Mouse (Mus musculus) layer of hippocampus, adult 11-12 months (tissue): Measurements from ENCODE around the gene Zfp423.

Experiments used
- DNase-seq: peaks from one replicate; pipeline ENCODE4 v3.0.0; 2022; ENCODE audit warnings: low spot score

The Zfp423 gene

GRCm38 (mm10) chr8:87804327-87804900 is 155.0 kb downstream of the Zfp423 start:
- DNase-seq = no peak

GRCm38 (mm10) chr8:87803437-87803836 is 156.0 kb downstream of the Zfp423 start:
- no peak for DNase-seq

DNA sequence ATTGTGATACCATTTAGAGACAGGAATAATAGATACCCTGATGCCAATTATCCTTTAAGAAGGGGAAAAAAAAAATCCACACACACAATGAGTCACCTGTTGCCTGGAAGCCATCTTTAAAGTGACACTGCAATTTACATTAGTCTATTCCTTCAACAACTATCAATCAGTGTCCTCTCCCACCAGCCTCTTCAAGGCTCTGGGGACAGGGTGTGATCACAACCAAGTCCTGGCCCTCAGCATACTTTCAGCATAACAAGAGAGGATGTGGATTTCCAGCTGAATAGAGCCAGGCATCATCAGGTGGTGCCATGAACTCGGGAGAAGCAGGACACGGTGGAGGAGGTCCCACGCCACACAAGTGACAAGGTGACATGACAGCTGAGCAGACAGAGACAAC is 156.8 kb downstream of the Zfp423 start:
- DNase-seq = no peak

- peak; percentile 68 for DNase-seq
Observed at GRCm38 (mm10) chr8:87800121-87800520, 159.3 kb downstream of the Zfp423 start.

DNA sequence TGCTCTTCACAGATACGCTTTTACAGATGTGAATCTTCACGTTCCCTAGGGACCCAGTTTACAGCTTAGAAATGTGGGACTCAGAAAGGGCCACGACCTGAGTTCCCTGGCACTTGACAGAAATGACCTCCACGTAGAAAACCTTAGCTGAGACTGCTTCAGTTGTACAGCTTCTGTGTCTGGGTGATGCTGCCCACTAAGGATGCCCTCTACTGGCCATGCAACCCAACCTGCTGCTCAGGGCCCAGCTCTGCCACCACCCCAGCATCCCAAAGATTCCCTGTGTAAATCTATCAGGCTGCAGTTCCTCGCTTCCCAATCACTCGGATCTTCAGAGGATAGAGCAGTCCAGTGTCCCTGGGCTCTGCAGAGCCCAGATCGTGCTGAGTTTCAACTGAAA is 163.2 kb downstream of the Zfp423 start:
- DNase-seq = no peak

- DNase-seq = no peak
Observed at GRCm38 (mm10) chr8:87794639-87795038, 164.8 kb downstream of the Zfp423 start.

DNA sequence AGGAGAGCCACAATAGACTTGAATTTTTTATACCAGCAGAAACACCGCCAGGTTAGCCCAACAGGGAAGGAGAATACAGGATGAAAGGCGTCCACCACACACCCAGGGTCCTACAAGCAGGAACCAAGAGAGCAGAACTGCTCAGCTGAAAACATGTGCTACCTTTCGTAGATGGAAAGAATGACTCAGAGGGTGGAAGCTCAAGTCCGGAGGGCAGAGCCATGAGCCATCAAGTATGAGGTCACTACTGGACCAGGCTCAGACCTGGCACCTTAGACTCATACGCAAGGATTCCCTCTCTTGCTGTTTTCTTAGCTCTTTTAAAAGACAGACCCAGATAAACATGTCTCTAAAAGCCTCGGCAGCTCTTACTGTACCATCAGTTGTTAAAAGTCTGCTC is 168.3 kb downstream of the Zfp423 start:
- DNase-seq = no peak

DNA sequence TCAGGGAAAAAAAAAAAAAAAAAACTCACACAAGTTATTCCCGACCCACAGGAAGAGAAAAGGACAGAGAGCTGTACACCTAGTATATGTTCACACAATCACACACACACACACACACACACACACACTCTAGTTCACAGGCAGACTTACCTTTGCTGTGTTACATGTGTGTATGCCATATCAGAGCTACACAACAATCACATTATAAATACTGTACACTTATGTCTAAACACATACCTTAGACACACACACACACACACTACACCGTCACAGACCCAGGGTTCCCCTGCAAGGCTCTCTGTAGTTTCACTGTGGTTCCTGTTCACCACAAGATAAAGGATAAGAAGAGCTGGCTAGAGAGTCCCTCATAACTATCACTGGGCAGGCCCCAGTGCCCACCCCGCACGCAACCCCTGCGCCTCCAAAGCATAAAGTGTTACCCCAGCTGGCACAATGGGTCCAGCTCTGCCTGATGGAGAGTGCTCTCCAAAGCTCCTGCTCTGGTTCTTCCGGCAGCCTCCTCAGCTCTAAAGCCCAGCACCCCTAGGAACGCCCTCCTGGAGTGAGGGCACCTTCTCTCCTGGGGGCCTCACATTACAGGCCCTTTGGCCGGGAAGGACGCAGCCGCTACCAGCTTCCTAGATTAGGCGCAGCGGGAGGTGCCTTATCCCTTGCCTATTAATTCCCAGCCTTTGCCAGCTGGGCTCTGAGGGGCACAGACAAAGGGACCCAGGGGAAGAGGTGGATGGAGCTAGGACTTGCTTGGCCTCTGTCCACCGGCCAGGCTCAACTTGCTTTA is 174.6 kb downstream of the Zfp423 start:
- DNase-seq = no peak

DNA sequence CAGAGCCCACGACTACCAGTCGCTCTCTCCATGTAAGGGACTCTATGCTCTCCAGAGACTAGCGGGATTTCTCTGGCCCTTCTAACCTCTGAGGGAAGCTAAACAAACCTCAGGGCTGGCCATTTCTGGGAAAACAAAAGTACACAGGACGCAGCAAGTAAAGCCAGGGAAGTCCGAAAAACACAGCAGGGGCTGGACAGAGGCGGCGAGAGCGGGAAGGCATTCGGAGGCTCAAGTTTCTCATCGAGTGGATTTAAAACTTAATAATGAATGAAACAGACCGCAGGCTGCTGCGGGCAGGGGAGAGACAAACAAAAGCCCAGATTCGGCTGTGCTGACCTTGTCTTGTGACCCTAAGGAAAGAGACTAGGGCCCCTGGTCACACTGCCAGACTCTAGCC is 175.2 kb downstream of the Zfp423 start:
- no peak for DNase-seq

- no peak for DNase-seq
Observed at GRCm38 (mm10) chr8:87783198-87783597, 176.2 kb downstream of the Zfp423 start.

- no peak for DNase-seq
Observed at GRCm38 (mm10) chr8:87777586-87777985, 181.8 kb downstream of the Zfp423 start.

- no peak for DNase-seq
Observed at GRCm38 (mm10) chr8:87775889-87776288, 183.5 kb downstream of the Zfp423 start.

DNA sequence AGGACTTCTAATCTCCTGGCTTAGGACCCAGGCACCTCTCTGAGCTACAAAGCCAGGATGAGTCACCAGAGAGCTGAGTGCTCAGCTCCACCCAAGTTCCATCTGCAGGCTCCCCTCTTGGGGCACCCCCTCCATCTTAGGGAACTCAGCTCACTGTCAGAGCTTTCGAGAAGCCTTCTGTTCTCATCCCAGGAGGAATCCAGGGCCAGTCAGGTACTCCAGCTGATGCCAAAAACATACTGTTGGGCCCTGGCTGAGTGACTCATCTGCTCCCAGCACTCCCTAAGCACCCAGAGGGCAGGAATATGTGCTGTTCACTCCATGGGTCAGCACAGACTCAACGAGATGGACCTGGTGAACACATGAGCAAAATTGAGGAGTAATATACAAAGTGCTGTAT is 184.4 kb downstream of the Zfp423 start:
- no peak for DNase-seq

DNA sequence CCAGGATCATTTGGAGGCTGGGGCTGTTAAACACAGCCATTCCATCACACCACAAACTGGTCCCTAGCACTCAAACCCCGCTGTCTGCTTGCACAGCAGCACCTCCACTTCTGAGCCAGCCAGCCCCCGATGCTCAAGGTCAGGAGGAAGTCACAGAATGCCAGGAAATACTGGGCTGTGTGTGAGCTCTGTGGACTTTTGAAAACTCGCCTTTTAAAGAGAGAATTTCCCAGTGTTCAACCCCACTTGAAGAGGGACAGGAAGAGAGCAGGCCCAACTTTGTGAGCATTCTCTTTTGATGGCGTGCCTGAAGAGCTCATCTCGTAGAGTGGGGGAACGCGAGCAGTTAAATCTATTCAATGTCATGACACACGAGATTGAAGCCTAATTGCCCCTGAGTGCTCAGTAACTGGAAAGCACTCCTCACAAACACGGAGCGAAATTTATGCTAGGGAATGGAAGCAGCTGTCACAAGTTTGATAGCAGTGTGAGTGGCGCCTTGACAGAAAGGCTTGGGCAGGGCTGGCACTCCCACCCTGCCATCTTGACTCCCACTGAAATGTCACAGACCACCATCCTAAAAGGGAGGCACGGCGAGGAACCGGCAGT is 186.4 kb downstream of the Zfp423 start:
- no peak for DNase-seq

- DNase-seq = no peak
Observed at GRCm38 (mm10) chr8:87767882-87768281, 191.5 kb downstream of the Zfp423 start.

- no peak for DNase-seq
Observed at GRCm38 (mm10) chr8:87765276-87765675, 194.1 kb downstream of the Zfp423 start.

- no peak for DNase-seq
Observed at GRCm38 (mm10) chr8:87758750-87759149, 200.6 kb downstream of the Zfp423 start.

DNA sequence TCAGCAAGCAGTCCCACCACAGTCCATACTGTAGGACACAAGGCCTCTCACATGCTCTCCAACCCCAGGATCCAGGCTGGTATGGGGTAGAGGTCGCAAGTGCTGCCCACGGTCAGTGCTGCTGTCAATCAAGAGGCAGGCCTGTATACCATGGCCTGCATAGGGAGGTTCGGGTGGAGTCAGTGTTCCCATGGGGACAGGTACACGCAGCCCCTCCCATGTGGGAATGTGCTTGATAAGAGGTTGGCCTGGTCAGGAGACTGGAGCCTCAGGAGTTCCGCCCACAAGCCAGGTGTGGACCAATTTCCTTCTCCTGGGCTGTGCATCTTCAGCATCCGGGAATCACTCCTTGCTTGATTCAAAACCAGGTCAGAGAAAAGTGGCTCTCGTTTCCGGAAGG is 204.5 kb downstream of the Zfp423 start:
- no peak for DNase-seq

- no peak for DNase-seq
Observed at GRCm38 (mm10) chr8:87753636-87754035, 205.8 kb downstream of the Zfp423 start.

DNA sequence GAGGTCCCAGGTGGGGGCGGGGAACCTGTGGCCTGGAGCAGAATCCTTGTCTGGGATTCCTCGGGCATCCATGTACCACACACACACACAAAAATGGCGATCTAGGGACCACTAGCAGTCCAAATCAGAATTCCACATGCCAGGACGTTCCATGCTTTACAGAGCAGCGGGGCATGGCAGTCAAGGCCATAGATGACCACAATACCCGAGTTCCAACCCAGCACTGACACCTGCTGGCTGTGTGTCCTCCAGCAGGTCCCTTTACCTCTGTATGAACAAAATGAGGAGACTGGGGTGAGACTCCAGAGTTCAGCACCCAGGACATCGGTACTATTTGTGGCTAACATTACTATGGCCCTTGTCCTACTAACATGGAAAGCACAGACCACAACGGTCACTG is 206.2 kb downstream of the Zfp423 start:
- DNase-seq = no peak

DNA sequence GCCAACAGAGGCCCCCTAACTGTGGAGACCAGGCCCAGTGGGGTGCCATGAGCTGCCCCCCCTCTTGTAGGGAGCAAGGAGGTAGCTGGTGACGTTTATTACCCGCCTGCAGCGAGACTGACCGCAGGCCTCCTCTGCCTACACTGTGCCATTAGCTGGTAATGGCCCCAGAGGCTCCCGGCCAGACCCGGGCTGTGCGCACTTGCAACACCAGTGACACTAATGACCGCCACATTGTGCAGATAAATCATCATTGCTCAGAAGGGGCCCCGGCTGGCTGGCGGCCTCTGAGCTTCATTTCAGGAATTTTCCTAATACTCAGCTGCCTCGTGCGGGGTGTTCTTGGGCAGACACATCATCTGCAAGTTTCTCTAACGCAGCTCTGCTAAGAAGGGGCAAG is 206.7 kb downstream of the Zfp423 start:
- no peak for DNase-seq

- DNase-seq = no peak
Observed at GRCm38 (mm10) chr8:87747582-87747981, 211.8 kb downstream of the Zfp423 start.

GRCm38 (mm10) chr8:87747142-87747541 is 212.3 kb downstream of the Zfp423 start:
- DNase-seq = no peak
